Mouse (Mus musculus): Measurements from ENCODE around the gene Tns3. TPM values are rescaled to one million over a fixed set of nuclear protein-coding genes. Genes with fewer than 3 reads are reported as not detected.

Tns3 gene
- polyA plus RNA-seq, 1 experiment from 2014 or later = 16.4 TPM

GRCm38 (mm10) chr11:8659851-8660250 lies 4.5 kb downstream of the Tns3 start:
- Histone ChIP-seq H3K9ac (no peak overlapping the region), H3K27ac (peak overlapping the region; percentile 56), H3K4me2 (0 out of 2 replicates have a peak overlapping the region, but pooled peaks have one; percentile 23), H3K4me3 (no peak overlapping the region), H3K9me3 (replicated peaks) (no peaks in the 10 kb centered on the region), H3K36me3 (no peaks in the 10 kb centered on the region), H3K4me1 (replicated peaks) (peaks cover 50% of the 10 kb centered on the region), H3K27me3 (no peaks in the 10 kb centered on the region)
- 17% methylated on average over 9 of the region's 9 CpGs for WGBS
- no peak for ATAC-seq (replicated peaks; ENCODE audit: insufficient number of reproducible peaks, insufficient read depth, low FRiP score, low read depth)

GRCm38 (mm10) chr11:8659061-8659460 lies 5.3 kb downstream of the Tns3 start:
- Histone ChIP-seq H3K9ac (no peak overlapping the region), H3K36me3 (no peaks in the 10 kb centered on the region), H3K27ac (peak overlapping the region; percentile 38), H3K9me3 (replicated peaks) (no peaks in the 10 kb centered on the region), H3K4me1 (replicated peaks) (peaks cover 52% of the 10 kb centered on the region), H3K27me3 (no peaks in the 10 kb centered on the region), H3K4me2 (no peak overlapping the region), H3K4me3 (no peak overlapping the region)
- 44% methylated on average over 6 of the region's 6 CpGs for WGBS
- ATAC-seq (replicated peaks; ENCODE audit: insufficient number of reproducible peaks, insufficient read depth, low FRiP score, low read depth) = no peak

GRCm38 (mm10) chr11:8657493-8657892 lies 6.8 kb downstream of the Tns3 start:
- 85% methylated on average over 8 of the region's 8 CpGs for WGBS
- no peak for ATAC-seq (replicated peaks; ENCODE audit: insufficient number of reproducible peaks, insufficient read depth, low FRiP score, low read depth)
- Histone ChIP-seq H3K9ac (no peak overlapping the region), H3K27me3 (no peaks in the 10 kb centered on the region), H3K4me3 (no peak overlapping the region), H3K36me3 (no peaks in the 10 kb centered on the region), H3K27ac (no peak overlapping the region), H3K4me2 (no peak overlapping the region), H3K9me3 (replicated peaks) (no peaks in the 10 kb centered on the region), H3K4me1 (replicated peaks) (peaks cover 55% of the 10 kb centered on the region)

- no peak overlapping the region for H3K27ac ChIP-seq
- no peak overlapping the region for H3K4me2 ChIP-seq
- no peaks in the 10 kb centered on the region for H3K36me3 ChIP-seq
- H3K9ac ChIP-seq = no peak overlapping the region
- no peak overlapping the region for H3K4me3 ChIP-seq
- H3K4me1 ChIP-seq (replicated peaks) = peaks cover 57% of the 10 kb centered on the region
- no peaks in the 10 kb centered on the region for H3K9me3 ChIP-seq (replicated peaks)
- ATAC-seq (replicated peaks; ENCODE audit: insufficient number of reproducible peaks, insufficient read depth, low FRiP score, low read depth) = no peak
- no peaks in the 10 kb centered on the region for H3K27me3 ChIP-seq
- 78% methylated on average over 12 of the region's 12 CpGs for WGBS
Measured at GRCm38 (mm10) chr11:8656448-8657393, 7.6 kb downstream of the Tns3 start.

GRCm38 (mm10) chr11:8653800-8654295 lies 10.5 kb downstream of the Tns3 start:
- no peaks in the 10 kb centered on the region for H3K9me3 ChIP-seq (replicated peaks)
- no peaks in the 10 kb centered on the region for H3K27me3 ChIP-seq
- peak overlapping the region; percentile 66 for H3K27ac ChIP-seq
- H3K36me3 ChIP-seq = no peaks in the 10 kb centered on the region
- no peak overlapping the region for H3K4me3 ChIP-seq
- 45% methylated on average over 13 of the region's 13 CpGs for WGBS
- ATAC-seq (replicated peaks; ENCODE audit: insufficient number of reproducible peaks, insufficient read depth, low FRiP score, low read depth) = 0 out of 2 replicates have a peak, but pooled peaks have one; percentile 36
- H3K9ac ChIP-seq = no peak overlapping the region
- no peak overlapping the region for H3K4me2 ChIP-seq
- H3K4me1 ChIP-seq (replicated peaks) = peaks cover 60% of the 10 kb centered on the region

GRCm38 (mm10) chr11:8652792-8653645 lies 11.3 kb downstream of the Tns3 start:
- H3K4me1 ChIP-seq (replicated peaks) = peaks cover 64% of the 10 kb centered on the region
- no peaks in the 10 kb centered on the region for H3K36me3 ChIP-seq
- H3K27me3 ChIP-seq = no peaks in the 10 kb centered on the region
- H3K4me3 ChIP-seq = no peak overlapping the region
- peak overlapping the region; percentile 66 for H3K27ac ChIP-seq
- no peaks in the 10 kb centered on the region for H3K9me3 ChIP-seq (replicated peaks)
- no peak overlapping the region for H3K9ac ChIP-seq
- ATAC-seq (replicated peaks; ENCODE audit: insufficient number of reproducible peaks, insufficient read depth, low FRiP score, low read depth) = 0 out of 2 replicates have a peak, but pooled peaks have one; percentile 38
- WGBS = 41% methylated on average over 10 of the region's 10 CpGs
- H3K4me2 ChIP-seq = 0 out of 2 replicates have a peak overlapping the region, but pooled peaks have one; percentile 18

GRCm38 (mm10) chr11:8652116-8652714 lies 12.1 kb downstream of the Tns3 start:
- Histone ChIP-seq H3K36me3 (no peaks in the 10 kb centered on the region), H3K9me3 (replicated peaks) (no peaks in the 10 kb centered on the region), H3K4me2 (no peak overlapping the region), H3K4me1 (replicated peaks) (peaks cover 70% of the 10 kb centered on the region), H3K9ac (no peak overlapping the region), H3K4me3 (no peak overlapping the region), H3K27me3 (no peaks in the 10 kb centered on the region), H3K27ac (peak overlapping the region; percentile 66; the same call in 1 of the 2 replicates)
- ATAC-seq (replicated peaks; ENCODE audit: insufficient number of reproducible peaks, insufficient read depth, low FRiP score, low read depth) = no peak
- 80% methylated on average over 10 of the region's 10 CpGs for WGBS

- no peak overlapping the region for H3K9ac ChIP-seq
- WGBS = 81% methylated on average over 10 of the region's 10 CpGs
- H3K4me3 ChIP-seq = no peak overlapping the region
Measured at GRCm38 (mm10) chr11:8651448-8652035, 12.8 kb downstream of the Tns3 start.

GRCm38 (mm10) chr11:8645609-8646008 lies 18.7 kb downstream of the Tns3 start:
- no peaks in the 10 kb centered on the region for H3K27me3 ChIP-seq
- no peak overlapping the region for H3K27ac ChIP-seq
- 84% methylated on average over 3 of the region's 3 CpGs for WGBS
- no peak overlapping the region for H3K4me3 ChIP-seq
- H3K9ac ChIP-seq = no peak overlapping the region
- H3K4me1 ChIP-seq (replicated peaks) = peaks cover 45% of the 10 kb centered on the region
- no peak overlapping the region for H3K4me2 ChIP-seq
- no peaks in the 10 kb centered on the region for H3K9me3 ChIP-seq (replicated peaks)
- H3K36me3 ChIP-seq = no peaks in the 10 kb centered on the region
- ATAC-seq (replicated peaks; ENCODE audit: insufficient number of reproducible peaks, insufficient read depth, low FRiP score, low read depth) = no peak

More at GRCm38 (mm10) chr11:8651448-8652035, 12.8 kb downstream of the Tns3 start:
- H3K4me1 ChIP-seq (replicated peaks) = peaks cover 67% of the 10 kb centered on the region
- H3K4me2 ChIP-seq = no peak overlapping the region
- no peak for ATAC-seq (replicated peaks; ENCODE audit: insufficient number of reproducible peaks, insufficient read depth, low FRiP score, low read depth)
- H3K36me3 ChIP-seq = no peaks in the 10 kb centered on the region
- H3K27me3 ChIP-seq = no peaks in the 10 kb centered on the region
- H3K9me3 ChIP-seq (replicated peaks) = no peaks in the 10 kb centered on the region
- H3K27ac ChIP-seq = no peak overlapping the region

- Histone ChIP-seq H3K36me3 (no peaks in the 10 kb centered on the region), H3K27ac (no peak overlapping the region), H3K9me3 (replicated peaks) (no peaks in the 10 kb centered on the region), H3K4me2 (no peak overlapping the region), H3K4me1 (replicated peaks) (peaks cover 48% of the 10 kb centered on the region), H3K27me3 (no peaks in the 10 kb centered on the region), H3K9ac (no peak overlapping the region), H3K4me3 (no peak overlapping the region)
- 91% methylated on average over 2 of the region's 2 CpGs for WGBS
- ATAC-seq (replicated peaks; ENCODE audit: insufficient number of reproducible peaks, insufficient read depth, low FRiP score, low read depth) = no peak
Measured at GRCm38 (mm10) chr11:8644272-8644671, 20.1 kb downstream of the Tns3 start.
